Mouse (Mus musculus): ENCODE measurements around the gene Dlk2. TPM values are rescaled to one million over a fixed set of nuclear protein-coding genes. Genes with fewer than 3 reads are reported as not detected.

Gene Dlk2
- polyA plus RNA-seq, 2 experiments, result 10.1 to 20.8 TPM

DNA sequence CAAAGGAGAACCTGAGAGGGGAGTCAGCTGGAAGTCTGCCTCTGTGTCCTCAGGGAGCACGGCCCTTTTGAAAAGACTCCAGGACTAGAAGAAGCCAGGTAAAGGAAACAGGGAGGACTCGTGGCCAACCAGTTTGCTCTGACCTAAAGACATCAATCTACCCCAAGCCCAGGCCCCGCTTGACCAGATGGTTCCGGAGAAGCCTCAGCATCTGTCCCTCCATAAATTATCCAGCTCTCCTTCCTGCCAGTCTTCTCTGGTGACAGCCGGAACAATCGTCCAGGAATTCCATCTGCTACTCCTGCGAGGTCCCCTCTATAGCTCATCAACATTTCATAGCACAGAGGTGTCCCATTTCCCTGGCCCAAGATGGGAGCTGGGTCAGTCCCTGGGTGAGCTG lies 12.6 kb upstream of the Dlk2 start:
- ATAC-seq (ENCODE audit: low FRiP score, low read depth), result no peak
- TF ChIP-seq POLR2A (IDR thresholded peaks at IDR 0.05; ENCODE audit: borderline replicate concordance, extremely low read depth, insufficient read depth, insufficient read length), result no peak
- Histone ChIP-seq H3K9ac (ENCODE audit: low read depth, low read length, severe bottlenecking) (no peak overlapping the region), H3K9me3 (ENCODE audit: control insufficient read depth, low read length) (no peaks in the 10 kb centered on the region), H3K4me1 (ENCODE audit: control insufficient read depth, insufficient read depth, low read length) (peaks cover 16% of the 10 kb centered on the region), H3K4me3 (replicated peaks; ENCODE audit: low read length) (no peak overlapping the region), H3K4me2 (replicated peaks; ENCODE audit: low read depth, low read length, severe bottlenecking) (no peak overlapping the region), H3K27me3 (ENCODE audit: control insufficient read depth, insufficient read depth, low read length) (no peaks in the 10 kb centered on the region), H3K27ac (replicated peaks; ENCODE audit: low read depth, low read length) (no peak overlapping the region), H3K36me3 (ENCODE audit: control insufficient read depth, insufficient read depth, low read length) (peaks cover 13% of the 10 kb centered on the region; the same call in 1 of the 2 replicates)
- no peak for DNase-seq (ENCODE audit: low spot score)
- WGBS, result 41% methylated on average over 7 of the region's 7 CpGs

DNA sequence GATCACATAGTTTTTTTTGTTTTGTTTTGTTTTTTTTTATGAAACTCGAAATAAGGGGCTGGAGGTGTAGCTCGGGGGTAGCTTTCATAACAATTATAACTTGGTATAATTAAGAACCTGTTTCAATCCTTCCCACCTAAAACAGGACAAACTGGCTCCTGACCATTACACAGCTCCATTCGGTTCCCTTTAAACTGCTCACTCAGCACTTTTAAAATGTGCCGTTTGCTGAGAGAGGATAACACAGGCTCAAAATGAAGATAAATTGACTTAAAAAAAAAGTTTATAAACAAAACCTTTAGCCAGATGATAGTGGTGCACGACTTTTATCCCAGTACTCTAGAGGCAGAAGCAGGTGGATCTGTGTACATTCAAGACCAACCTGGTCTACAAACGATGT lies 11.8 kb upstream of the Dlk2 start:
- 58% methylated on average over 6 of the region's 6 CpGs for WGBS
- no peaks in the 10 kb centered on the region for H3K9me3 ChIP-seq (ENCODE audit: control insufficient read depth, low read length)
- peaks cover 6% of the 10 kb centered on the region; the same call in 1 of the 2 replicates for H3K36me3 ChIP-seq (ENCODE audit: control insufficient read depth, insufficient read depth, low read length)
- peaks cover 16% of the 10 kb centered on the region for H3K4me1 ChIP-seq (ENCODE audit: control insufficient read depth, insufficient read depth, low read length)
- no peak for TF ChIP-seq POLR2A (IDR thresholded peaks at IDR 0.05; ENCODE audit: borderline replicate concordance, extremely low read depth, insufficient read depth, insufficient read length)
- H3K4me3 ChIP-seq (replicated peaks; ENCODE audit: low read length), result no peak overlapping the region
- no peak overlapping the region for H3K4me2 ChIP-seq (replicated peaks; ENCODE audit: low read depth, low read length, severe bottlenecking)
- H3K27ac ChIP-seq (replicated peaks; ENCODE audit: low read depth, low read length), result no peak overlapping the region
- ATAC-seq (ENCODE audit: low FRiP score, low read depth) (no peak), DNase-seq (ENCODE audit: low spot score) (no peak)
- H3K27me3 ChIP-seq (ENCODE audit: control insufficient read depth, insufficient read depth, low read length), result no peaks in the 10 kb centered on the region
- no peak overlapping the region for H3K9ac ChIP-seq (ENCODE audit: low read depth, low read length, severe bottlenecking)

DNA sequence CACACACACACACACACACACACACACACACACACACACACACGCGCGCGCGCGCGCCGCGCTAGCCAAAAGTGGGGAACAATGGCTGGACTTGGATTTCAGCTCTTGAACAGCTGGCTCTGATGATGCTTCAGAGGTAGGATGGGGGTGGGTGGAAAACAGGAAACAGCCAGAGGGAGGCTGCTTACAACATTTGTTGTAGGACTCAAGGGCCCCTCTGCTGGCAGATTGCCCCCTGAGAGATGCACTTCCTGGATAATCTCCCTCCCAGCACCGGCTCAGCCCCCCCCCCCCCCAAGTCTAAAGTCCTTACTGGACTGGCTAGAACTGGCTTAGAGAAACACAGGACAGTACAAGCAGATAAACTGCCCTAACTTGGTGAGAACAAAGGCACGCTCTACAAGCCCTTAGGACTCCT lies 9.5 kb upstream of the Dlk2 start:
- Histone ChIP-seq H3K27me3 (ENCODE audit: control insufficient read depth, insufficient read depth, low read length) (peaks cover 6% of the 10 kb centered on the region; the same call in 1 of the 2 replicates), H3K4me3 (replicated peaks; ENCODE audit: low read length) (no peak overlapping the region), H3K9ac (ENCODE audit: low read depth, low read length, severe bottlenecking) (no peak overlapping the region), H3K9me3 (ENCODE audit: control insufficient read depth, low read length) (no peaks in the 10 kb centered on the region), H3K4me1 (ENCODE audit: control insufficient read depth, insufficient read depth, low read length) (peaks cover 5% of the 10 kb centered on the region; the same call in 1 of the 2 replicates), H3K4me2 (replicated peaks; ENCODE audit: low read depth, low read length, severe bottlenecking) (no peak overlapping the region), H3K36me3 (ENCODE audit: control insufficient read depth, insufficient read depth, low read length) (no peaks in the 10 kb centered on the region), H3K27ac (replicated peaks; ENCODE audit: low read depth, low read length) (peak overlapping the region; percentile 63)
- ATAC-seq (ENCODE audit: low FRiP score, low read depth), result peak; percentile 69
- TF ChIP-seq POLR2A (IDR thresholded peaks at IDR 0.05; ENCODE audit: borderline replicate concordance, extremely low read depth, insufficient read depth, insufficient read length), result no peak
- WGBS, result 58% methylated on average over 11 of the region's 11 CpGs
- peak; percentile 83 for DNase-seq (ENCODE audit: low spot score)

DNA sequence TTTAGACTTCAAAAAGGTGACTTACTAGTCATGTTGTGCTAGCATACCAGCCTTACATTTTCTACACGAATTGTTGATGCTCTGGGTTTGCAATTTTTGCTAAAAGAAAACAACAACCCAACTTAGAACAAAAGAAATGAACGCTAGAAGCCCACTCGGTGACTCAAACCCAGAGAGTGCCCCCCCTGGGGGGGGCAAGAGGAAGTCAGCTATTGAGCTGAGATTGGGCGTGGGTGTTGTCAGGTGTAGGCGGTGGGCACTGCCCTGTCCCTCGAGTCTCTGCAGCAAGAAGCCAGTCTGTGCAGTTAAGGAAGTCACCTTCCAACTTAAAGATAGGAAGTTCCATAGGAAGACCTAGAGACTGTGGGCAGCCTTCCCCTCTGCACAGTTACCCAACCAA lies 620 bp upstream of the Dlk2 start:
- no peak for TF ChIP-seq POLR2A (IDR thresholded peaks at IDR 0.05; ENCODE audit: borderline replicate concordance, extremely low read depth, insufficient read depth, insufficient read length)

DNA sequence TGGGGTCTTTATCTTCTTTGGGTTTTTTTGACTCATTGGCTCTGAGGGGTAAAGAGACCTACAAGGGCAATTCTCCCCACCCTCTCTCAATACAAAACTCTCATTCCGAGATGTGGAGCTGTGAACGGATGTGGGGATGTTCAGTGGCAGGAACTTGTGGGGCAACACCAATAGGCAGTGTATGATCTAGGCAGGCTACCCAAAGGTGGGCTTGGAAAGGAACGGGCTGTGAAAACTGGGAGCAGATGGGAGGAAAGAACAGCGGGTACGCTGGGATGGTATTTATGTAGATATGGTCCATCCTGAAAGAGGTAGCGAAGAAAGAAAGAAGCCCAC lies 225 bp upstream of the Dlk2 start:
- no peaks in the 10 kb centered on the region for H3K9me3 ChIP-seq (ENCODE audit: control insufficient read depth, low read length)
- no peaks in the 10 kb centered on the region for H3K36me3 ChIP-seq (ENCODE audit: control insufficient read depth, insufficient read depth, low read length)
- H3K4me2 ChIP-seq (replicated peaks; ENCODE audit: low read depth, low read length, severe bottlenecking), result peak overlapping the region; percentile 95
- H3K27ac ChIP-seq (replicated peaks; ENCODE audit: low read depth, low read length), result no peak overlapping the region
- peaks cover 33% of the 10 kb centered on the region for H3K27me3 ChIP-seq (ENCODE audit: control insufficient read depth, insufficient read depth, low read length)
- no peak overlapping the region for H3K9ac ChIP-seq (ENCODE audit: low read depth, low read length, severe bottlenecking)
- no peaks in the 10 kb centered on the region for H3K4me1 ChIP-seq (ENCODE audit: control insufficient read depth, insufficient read depth, low read length)
- 11% methylated on average over 6 of the region's 6 CpGs for WGBS
- H3K4me3 ChIP-seq (replicated peaks; ENCODE audit: low read length), result peak overlapping the region; percentile 56
- no peak for TF ChIP-seq POLR2A (IDR thresholded peaks at IDR 0.05; ENCODE audit: borderline replicate concordance, extremely low read depth, insufficient read depth, insufficient read length)
- DNase-seq (ENCODE audit: low spot score) (no peak), ATAC-seq (ENCODE audit: low FRiP score, low read depth) (0 out of 2 replicates have a peak, but pooled peaks have one; percentile 4)

More for the DNA sequence above, 620 bp upstream of the Dlk2 start:
- Histone ChIP-seq H3K27me3 (ENCODE audit: control insufficient read depth, insufficient read depth, low read length) (peaks cover 33% of the 10 kb centered on the region), H3K36me3 (ENCODE audit: control insufficient read depth, insufficient read depth, low read length) (no peaks in the 10 kb centered on the region), H3K9ac (ENCODE audit: low read depth, low read length, severe bottlenecking) (no peak overlapping the region), H3K4me2 (replicated peaks; ENCODE audit: low read depth, low read length, severe bottlenecking) (no peak overlapping the region), H3K27ac (replicated peaks; ENCODE audit: low read depth, low read length) (no peak overlapping the region), H3K4me3 (replicated peaks; ENCODE audit: low read length) (no peak overlapping the region), H3K4me1 (ENCODE audit: control insufficient read depth, insufficient read depth, low read length) (no peaks in the 10 kb centered on the region), H3K9me3 (ENCODE audit: control insufficient read depth, low read length) (no peaks in the 10 kb centered on the region)
- ATAC-seq (ENCODE audit: low FRiP score, low read depth) (no peak), DNase-seq (ENCODE audit: low spot score) (no peak)
- 50% methylated on average over 6 of the region's 6 CpGs for WGBS
